Mouse (Mus musculus): Measurements from ENCODE around the gene Fsd1.
A peak's percentile ranks its signal among the peaks of the same experiment; 100 is the strongest.
"Not testable (repeated sequence)": the region's sequence is repeated elsewhere in the genome, so short reads cannot be mapped to it uniquely, and the experiment has no call there.

The Fsd1 gene

GRCm38 (mm10) chr17:55986030-55986961 is at the start of gene Fsd1:
Gene Fsd1, plus strand, starts transcription at chr17:55986509.
- no peak for DNase-seq

GRCm38 (mm10) chr17:55944387-55944865 is 41.9 kb upstream of the Fsd1 start:
- not testable (repeated sequence) for DNase-seq

- peak; percentile 93 for DNase-seq
Observed at GRCm38 (mm10) chr17:55944866-55945682, 41.2 kb upstream of the Fsd1 start.

GRCm38 (mm10) chr17:55945696-55946095 is 40.6 kb upstream of the Fsd1 start:
- no peak for DNase-seq

- no peak for DNase-seq
Observed at GRCm38 (mm10) chr17:55948647-55949046, 37.7 kb upstream of the Fsd1 start.

GRCm38 (mm10) chr17:55949400-55949799 is 36.9 kb upstream of the Fsd1 start, which contains the start of gene Zfp119b:
Gene Zfp119b, minus strand, starts transcription at chr17:55949500.
- DNase-seq = no peak

DNA sequence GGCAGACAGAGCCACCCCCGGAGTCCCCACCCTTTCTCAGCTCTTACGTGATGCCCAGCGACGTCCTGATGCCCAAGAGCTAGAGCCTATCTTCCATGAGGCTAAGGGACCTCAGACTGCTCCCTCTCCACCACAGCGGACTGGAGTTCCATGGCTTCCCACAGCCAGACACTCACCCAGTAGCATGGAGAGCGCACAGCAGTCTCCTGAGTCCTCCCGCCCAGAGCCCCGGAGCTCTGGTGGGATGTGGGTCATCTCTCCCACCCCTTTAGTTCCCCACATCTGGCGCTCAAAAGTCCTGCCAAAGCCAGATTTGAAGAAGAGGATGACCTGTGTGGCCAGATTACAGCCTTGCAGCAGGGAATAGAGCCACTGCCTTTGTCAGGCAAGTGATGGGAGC is 35.7 kb upstream of the Fsd1 start:
- no peak for DNase-seq

DNA sequence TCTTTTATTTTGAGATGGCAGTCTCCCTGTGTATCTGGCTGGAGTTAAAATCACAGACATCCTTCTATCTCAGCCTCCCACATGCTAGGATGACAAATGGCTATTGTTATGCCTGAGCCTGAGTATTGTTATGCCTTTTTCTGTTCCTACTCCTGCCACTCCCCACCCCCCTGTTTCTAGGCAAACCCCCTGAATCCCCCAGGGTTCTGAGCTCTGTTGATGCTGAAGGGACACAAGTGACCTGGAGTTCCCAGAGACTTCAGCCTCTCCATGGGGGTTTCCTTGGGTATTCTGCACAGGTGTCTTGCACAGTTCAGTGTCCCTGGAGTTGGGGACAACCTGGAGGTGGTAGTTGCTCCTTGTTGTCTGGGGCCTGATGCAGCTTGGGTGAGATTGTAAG is 34.3 kb upstream of the Fsd1 start:
- DNase-seq = no peak

DNA sequence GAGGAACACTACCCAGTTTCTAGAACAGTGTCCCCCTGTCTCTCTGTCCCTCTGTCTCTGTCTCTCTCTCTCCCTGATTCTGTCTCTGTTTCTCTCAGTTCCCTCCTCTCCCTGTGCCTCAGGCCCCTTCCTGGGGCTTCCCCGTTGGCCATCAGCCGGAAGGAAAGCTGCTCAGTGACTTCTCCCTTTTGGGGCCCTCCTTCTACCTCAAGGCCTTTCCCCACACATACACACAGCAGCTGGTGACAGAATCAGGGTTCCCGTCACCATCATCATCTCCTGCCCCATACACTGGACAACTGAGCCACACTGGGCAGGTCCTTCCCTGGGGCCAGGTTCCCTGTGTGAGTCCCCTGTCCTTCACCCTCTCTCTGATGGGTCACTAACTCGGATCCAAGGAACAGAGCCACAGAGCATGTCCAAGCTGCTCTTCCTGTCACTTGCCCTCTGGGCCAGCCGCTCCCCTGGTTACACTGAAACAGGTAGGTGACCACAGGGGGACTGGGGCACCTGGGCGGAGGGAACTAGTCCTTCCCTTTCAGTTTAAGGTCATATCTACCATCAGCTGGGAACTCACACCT is 33.8 kb upstream of the Fsd1 start, which contains the start of gene Ebi3:
Gene Ebi3, plus strand, starts transcription at position 194 of the 581 bp plus-strand sequence.
- DNase-seq = no peak

DNA sequence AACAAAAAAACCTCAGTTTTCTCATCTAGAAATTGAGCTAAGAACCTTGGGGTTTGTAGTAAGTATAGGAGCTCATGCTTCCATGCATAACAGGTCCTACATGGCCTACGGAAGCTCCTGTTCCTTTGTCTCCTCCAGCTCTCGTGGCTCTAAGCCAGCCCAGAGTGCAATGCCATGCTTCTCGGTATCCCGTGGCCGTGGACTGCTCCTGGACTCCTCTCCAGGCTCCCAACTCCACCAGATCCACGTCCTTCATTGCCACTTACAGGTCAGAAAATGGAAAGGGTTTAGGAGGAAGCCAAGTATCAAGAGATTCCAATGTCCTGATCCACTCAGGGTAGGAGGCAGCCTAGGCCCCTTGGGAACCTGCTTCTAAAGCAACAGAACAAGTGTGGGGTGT is 32.6 kb upstream of the Fsd1 start:
- no peak for DNase-seq

DNA sequence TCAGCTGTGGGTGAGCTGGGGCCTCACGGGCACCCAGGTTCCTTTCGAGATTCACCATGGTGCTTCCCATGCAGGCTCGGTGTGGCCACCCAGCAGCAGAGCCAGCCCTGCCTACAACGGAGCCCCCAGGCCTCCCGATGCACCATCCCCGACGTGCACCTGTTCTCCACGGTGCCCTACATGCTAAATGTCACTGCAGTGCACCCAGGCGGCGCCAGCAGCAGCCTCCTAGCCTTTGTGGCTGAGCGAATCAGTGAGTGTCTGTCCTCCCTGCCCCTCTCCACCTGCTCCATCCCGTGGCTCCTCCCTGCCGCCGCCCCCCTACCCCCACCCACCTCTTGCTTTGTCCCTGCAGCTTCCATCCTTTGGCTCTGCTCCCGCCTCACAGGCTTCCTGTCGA is 32.1 kb upstream of the Fsd1 start:
- no peak for DNase-seq

DNA sequence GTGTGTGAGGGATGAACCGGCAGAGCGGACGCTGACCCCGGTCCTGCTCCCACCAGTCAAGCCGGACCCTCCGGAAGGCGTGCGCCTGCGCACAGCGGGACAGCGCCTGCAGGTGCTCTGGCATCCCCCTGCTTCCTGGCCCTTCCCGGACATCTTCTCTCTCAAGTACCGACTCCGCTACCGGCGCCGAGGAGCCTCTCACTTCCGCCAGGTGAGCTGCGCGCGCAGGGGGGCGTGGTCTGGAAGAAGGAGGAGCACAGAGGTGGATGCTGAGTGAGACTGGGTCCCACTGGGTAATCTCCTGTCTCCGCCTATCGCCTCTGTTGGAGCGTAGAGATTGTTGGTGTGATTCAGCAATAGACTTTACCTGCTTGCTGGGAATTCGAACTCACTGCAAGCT is 30.2 kb upstream of the Fsd1 start:
- DNase-seq = peak; percentile 83

GRCm38 (mm10) chr17:55956591-55956990 is 29.7 kb upstream of the Fsd1 start:
- no peak for DNase-seq

GRCm38 (mm10) chr17:55957168-55957567 is 29.1 kb upstream of the Fsd1 start:
- DNase-seq = peak; percentile 80

GRCm38 (mm10) chr17:55957726-55958583 is 28.4 kb upstream of the Fsd1 start:
- DNase-seq = no peak

GRCm38 (mm10) chr17:55958584-55958886 is 27.8 kb upstream of the Fsd1 start:
- no peak for DNase-seq

DNA sequence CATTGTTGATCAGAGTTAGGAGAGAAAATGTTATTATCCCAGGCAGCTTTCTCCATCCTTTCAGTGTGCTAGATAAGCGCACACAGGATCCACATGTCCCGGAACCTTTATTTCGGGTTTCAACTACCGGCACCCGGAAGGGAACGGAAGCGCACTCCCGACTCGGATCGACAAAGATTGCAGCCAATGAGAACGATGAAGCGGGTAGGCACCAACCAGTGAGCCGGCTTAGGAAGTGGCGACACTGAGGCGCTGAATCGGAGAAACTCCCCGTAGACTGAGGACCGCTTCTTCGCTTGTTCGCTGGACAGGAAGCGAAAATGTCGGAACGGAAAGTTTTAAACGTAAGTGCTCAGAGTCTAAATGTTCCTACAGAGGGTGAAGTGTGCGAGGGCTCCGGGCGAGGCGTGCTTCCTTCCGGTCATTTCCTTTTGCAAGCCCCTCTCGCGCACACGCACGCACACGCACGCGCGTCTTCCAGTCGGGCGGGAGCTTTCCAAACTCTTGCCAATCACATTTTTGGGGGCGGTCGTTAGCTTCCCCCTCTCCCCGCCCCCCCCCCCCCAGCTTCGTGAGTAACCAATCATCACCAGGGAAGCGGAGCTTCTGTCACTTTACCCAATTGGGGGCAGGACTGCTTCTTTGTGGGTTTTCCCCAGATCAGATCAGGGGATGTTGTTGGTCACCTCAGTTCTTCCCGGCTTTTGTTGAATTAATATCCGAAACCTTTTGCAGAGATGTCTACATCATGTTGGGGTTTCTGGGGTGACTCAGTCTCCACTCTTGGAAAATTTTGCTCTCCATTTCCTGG is 27.2 kb upstream of the Fsd1 start, which contains the start of gene Yju2:
Gene Yju2, plus strand, starts transcription at position 182 of the 811 bp plus-strand sequence.
- peak; percentile 96 for DNase-seq

DNA sequence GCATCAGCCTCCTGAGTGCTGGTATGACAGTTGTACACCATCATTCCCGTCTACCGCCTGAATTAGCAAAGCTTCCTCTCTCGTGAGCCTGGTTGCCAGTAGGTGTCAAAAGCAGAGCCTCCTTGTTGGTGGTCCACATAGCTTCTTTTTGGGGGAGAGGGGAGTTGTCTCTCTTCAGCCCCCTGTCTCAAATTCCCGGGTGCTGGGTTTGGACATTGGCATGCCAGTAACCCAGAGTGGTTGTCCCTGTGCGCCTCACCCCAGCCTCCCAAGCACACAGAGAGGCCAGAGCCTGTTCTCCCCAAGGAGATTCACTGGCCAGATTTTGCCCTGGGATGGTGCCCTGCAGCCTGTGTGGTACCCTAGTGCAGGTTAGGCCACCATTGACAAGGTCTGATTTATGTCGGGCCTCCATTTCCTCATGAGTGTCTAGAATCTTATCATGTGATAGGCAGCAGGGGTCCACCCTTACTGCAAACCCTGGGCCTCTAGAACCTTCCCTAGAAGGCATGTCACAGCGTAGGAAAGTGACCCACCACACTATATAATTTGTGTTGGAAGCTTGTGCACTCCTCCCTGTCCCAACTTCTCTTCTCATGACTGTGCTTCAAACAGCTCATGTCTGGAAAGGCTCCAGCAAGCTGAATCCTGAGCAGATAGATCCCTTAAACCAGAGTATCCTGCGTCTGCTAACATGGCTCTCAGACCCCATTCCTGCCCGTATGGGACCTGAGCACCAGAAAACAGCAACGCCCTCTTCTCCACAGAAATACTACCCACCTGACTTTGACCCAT is 26.2 kb upstream of the Fsd1 start:
- DNase-seq = no peak

- DNase-seq = no peak
Observed at GRCm38 (mm10) chr17:55960791-55961190, 25.5 kb upstream of the Fsd1 start.

DNA sequence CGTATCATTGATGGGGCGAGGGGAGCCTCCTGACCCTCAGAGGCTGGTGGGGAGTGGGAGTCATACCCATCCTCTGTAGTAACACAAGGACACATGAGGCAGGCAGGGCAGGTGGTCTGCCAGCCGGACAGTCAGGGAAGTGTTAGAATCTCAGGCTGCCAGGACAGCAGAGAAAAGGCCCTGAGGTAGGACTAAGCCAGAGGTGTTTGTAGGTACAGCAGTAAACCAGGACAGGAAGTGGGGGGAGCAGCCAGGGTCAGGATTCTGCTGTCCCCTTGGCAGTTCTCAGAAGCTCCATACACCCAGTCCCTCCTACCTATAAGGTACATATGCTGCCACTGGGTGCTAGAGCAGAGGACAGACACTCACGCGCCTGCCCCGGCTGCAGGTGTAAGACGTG is 24.7 kb upstream of the Fsd1 start:
- no peak for DNase-seq

Data from kidney, adult 18-20 months (tissue).